In genomic region chr4:152119396-152120292, GRCm38 (mm10) we compare ENCODE assay signal across 8 mouse cellular contexts. TPM values are rescaled to one million over a fixed set of nuclear protein-coding genes. Genes with fewer than 3 reads are reported as not detected.
A peak's percentile ranks its signal among the peaks of the same experiment; 100 is the strongest.
DNase-seq lines count a peak whose midpoint lies in the region; ATAC-seq and TF ChIP-seq lines count a peak whose summit lies in the region.

No protein-coding gene starts in this region.

- TF ChIP-seq CTCF in heart, adult 2 months (IDR thresholded peaks at IDR 0.05): peak; percentile 75
- peak; percentile 32 to 57 (median 33); a peak in 5 of 6 replicates for TF ChIP-seq CTCF in MEL (IDR thresholded peaks at IDR 0.05 in 2 of 3, conservative IDR thresholded peaks at IDR 0.05 in 1 of 3; ENCODE audit: control insufficient read depth in 1 of 3, insufficient read depth in 1 of 3, low read depth in 2 of 3, low read length in 3 of 3, poor library complexity in 1 of 3, severe bottlenecking in 1 of 3)

- DNase-seq in heart, adult 2 months: peak in 1 of 2 experiments; percentile 64
- no peak for DNase-seq in heart, adult 18-20 months
- DNase-seq in MEL (ENCODE audit: low read depth, low spot score): no peak
- DNase-seq in forebrain, embryonic 10.5 days (ENCODE audit: extremely low spot score, low spot score): peak; percentile 63
- DNase-seq in intestine, embryonic 14.5 days (ENCODE audit: low spot score): peak; percentile 80
- no peak for DNase-seq in liver, embryonic 13.5 days
- peak; percentile 87 for DNase-seq in retina, embryonic 14.5 days (ENCODE audit: low spot score)
- no peak for DNase-seq in cerebellum, adult 11-12 months

- intact Hi-C loops in heart, adult 2 months (cut with DNase I): no loop called here

- H3K36me3 ChIP-seq in heart, adult 2 months (ENCODE audit: control insufficient read depth, insufficient read depth, low read length): peaks cover 2% of the 10 kb centered on the region; the same call in 1 of the 2 replicates
- H3K36me3 ChIP-seq in MEL (ENCODE audit: control insufficient read depth in 1 of 2, insufficient read depth in 2 of 2, low read length in 2 of 2): no peaks in the 10 kb centered on the region
- H3K36me3 ChIP-seq in forebrain, embryonic 10.5 days (replicated peaks): peaks cover 5% of the 10 kb centered on the region; the same call in 1 of the 2 replicates
- H3K36me3 ChIP-seq in intestine, embryonic 14.5 days (ENCODE audit: control insufficient read depth, insufficient read depth, low read length): peaks cover 3% of the 10 kb centered on the region; the same call in 1 of the 2 replicates
- 0 out of 2 replicates have a peak, but pooled peaks cover 4% of the 10 kb centered on the region for H3K36me3 ChIP-seq in liver, embryonic 13.5 days

- TF ChIP-seq EP300 in heart, adult 2 months (IDR thresholded peaks at IDR 0.05; ENCODE audit: insufficient read depth, low read depth, low read length): no peak
- no peak for TF ChIP-seq EP300 in MEL (IDR thresholded peaks at IDR 0.05; ENCODE audit: low read depth in 1 of 2, low read length in 2 of 2)

- ATAC-seq in intestine, embryonic 14.5 days (replicated peaks; ENCODE audit: low FRiP score, low TSS enrichment, low read depth): no peak
- ATAC-seq in liver, embryonic 13.5 days (ENCODE audit: low read depth): peak; percentile 24; the same call in 1 of the 2 replicates

- 31% methylated on average over 39 of the region's 39 CpGs for WGBS in heart, adult 2 months
- 3% methylated on average over 39 of the region's 39 CpGs for WGBS in forebrain, embryonic 10.5 days
- WGBS in intestine, embryonic 14.5 days: 6% methylated on average over 39 of the region's 39 CpGs
- WGBS in liver, embryonic 13.5 days (ENCODE audit: insufficient replicate concordance): 11% methylated on average over 39 of the region's 39 CpGs

- no peak for TF ChIP-seq POLR2A in heart, adult 2 months (IDR thresholded peaks at IDR 0.05; ENCODE audit: insufficient read depth, low read depth, low read length)
- no peak for TF ChIP-seq POLR2A in MEL (IDR thresholded peaks at IDR 0.05; ENCODE audit: control insufficient read depth in 1 of 2, insufficient read depth in 1 of 2, low read depth in 1 of 2, low read length in 2 of 2, poor library complexity in 1 of 2)

- peaks cover 6% of the 10 kb centered on the region for H3K27me3 ChIP-seq in heart, adult 2 months (ENCODE audit: control insufficient read depth, insufficient read depth, low read length)
- no peaks in the 10 kb centered on the region for H3K27me3 ChIP-seq in MEL (ENCODE audit: control insufficient read depth in 1 of 2, insufficient read depth in 2 of 2, low read length in 2 of 2)
- H3K27me3 ChIP-seq in forebrain, embryonic 10.5 days (ENCODE audit: poor library complexity, severe bottlenecking): peaks cover 100% of the 10 kb centered on the region
- peaks cover 90% of the 10 kb centered on the region for H3K27me3 ChIP-seq in intestine, embryonic 14.5 days (replicated peaks; ENCODE audit: control insufficient read depth, insufficient read depth, low read length)
- peaks cover 100% of the 10 kb centered on the region for H3K27me3 ChIP-seq in liver, embryonic 13.5 days

- H3K4me1 ChIP-seq in heart, adult 2 months (ENCODE audit: control insufficient read depth, insufficient read depth, low read length): peaks cover 6% of the 10 kb centered on the region
- H3K4me1 ChIP-seq in MEL (ENCODE audit: control insufficient read depth in 1 of 2, insufficient read depth in 2 of 2, low read length in 2 of 2): no peaks in the 10 kb centered on the region
- peaks cover 53% of the 10 kb centered on the region for H3K4me1 ChIP-seq in forebrain, embryonic 10.5 days
- peaks cover 36% of the 10 kb centered on the region for H3K4me1 ChIP-seq in intestine, embryonic 14.5 days (replicated peaks; ENCODE audit: control insufficient read depth, insufficient read depth, low read length)
- H3K4me1 ChIP-seq in liver, embryonic 13.5 days (replicated peaks): peaks cover 38% of the 10 kb centered on the region

- no peak overlapping the region for H3K4me3 ChIP-seq in heart, adult 2 months
- no peak overlapping the region for H3K4me3 ChIP-seq in MEL (ENCODE audit: control insufficient read depth in 1 of 2, insufficient read depth in 1 of 2, low read depth in 2 of 2, low read length in 2 of 2)
- peak overlapping the region; percentile 26 for H3K4me3 ChIP-seq in forebrain, embryonic 10.5 days
- H3K4me3 ChIP-seq in intestine, embryonic 14.5 days (ENCODE audit: low read depth, low read length): no peak overlapping the region
- H3K4me3 ChIP-seq in liver, embryonic 13.5 days (replicated peaks): no peak overlapping the region

- no peak for TF ChIP-seq RAD21 in MEL (IDR thresholded peaks at IDR 0.05; ENCODE audit: low read depth, low read length)

- H3K9me3 ChIP-seq in MEL (replicated peaks; ENCODE audit: insufficient read depth, low read length): no peaks in the 10 kb centered on the region
- H3K9me3 ChIP-seq in forebrain, embryonic 10.5 days: no peaks in the 10 kb centered on the region
- H3K9me3 ChIP-seq in intestine, embryonic 14.5 days (ENCODE audit: control insufficient read depth, low read length): no peaks in the 10 kb centered on the region
- H3K9me3 ChIP-seq in liver, embryonic 13.5 days (replicated peaks): no peaks in the 10 kb centered on the region

- H3K4me2 ChIP-seq in intestine, embryonic 14.5 days (ENCODE audit: low read length): peak overlapping the region; percentile 21; the same call in 1 of the 2 replicates
- peak overlapping the region; percentile 23; the same call in 1 of the 2 replicates for H3K4me2 ChIP-seq in liver, embryonic 13.5 days

- H3K27ac ChIP-seq in heart, adult 2 months: no peak overlapping the region; the same call in 1 of the 2 replicates
- no peak overlapping the region for H3K27ac ChIP-seq in MEL (ENCODE audit: control insufficient read depth, low read depth, low read length)
- no peak overlapping the region for H3K27ac ChIP-seq in forebrain, embryonic 10.5 days
- no peak overlapping the region for H3K27ac ChIP-seq in intestine, embryonic 14.5 days (ENCODE audit: low read depth)
- H3K27ac ChIP-seq in liver, embryonic 13.5 days: no peak overlapping the region

- no peaks in the 10 kb centered on the region for H3K79me2 ChIP-seq in heart, adult 2 months (replicated peaks; ENCODE audit: control insufficient read depth, insufficient read depth, low read length)
- no peaks in the 10 kb centered on the region for H3K79me2 ChIP-seq in MEL (ENCODE audit: control insufficient read depth, insufficient read depth, low read length, poor library complexity)

- no peak overlapping the region for H3K9ac ChIP-seq in heart, adult 2 months (ENCODE audit: low read depth, low read length)
- H3K9ac ChIP-seq in MEL (ENCODE audit: control insufficient read depth, low read depth, low read length, poor library complexity, severe bottlenecking): no peak overlapping the region
- H3K9ac ChIP-seq in intestine, embryonic 14.5 days (ENCODE audit: low read length): no peak overlapping the region
- no peak overlapping the region for H3K9ac ChIP-seq in liver, embryonic 13.5 days

RNA-seq across cellular contexts. Expression of gene Tnfrsf25, which starts 3.9 kb away (rescaled TPM):
- 1 to 10 TPM; 1.4 to 2.4 TPM for total RNA-seq in heart, adult 2 months (2021)
- polyA plus RNA-seq in heart, adult 2 months (2012; rRNA removed): 6.1 and 7.4 TPM in 2 replicates
- total RNA-seq in heart, adult 18-20 months (2021): 1 to 10 TPM; 1.4 to 1.6 TPM
- 0.49 and 1.1 TPM in 2 replicates for total RNA-seq in MEL (2012; rRNA removed)
- polyA plus RNA-seq in MEL (2012; ENCODE audit: insufficient read depth in 1 of 2, insufficient read length in 2 of 2, low read depth in 1 of 2, low replicate concordance in 2 of 2, missing spikeins in 1 of 2): under 1 TPM in 1 of 2 experiments, not detected in 1; 0.97 TPM
- polyA plus RNA-seq in forebrain, embryonic 10.5 days (2016; fragmentation: Nextera tagmentation; extraction: Ambion mirVana): 0.72 and 0.96 TPM in 2 replicates
- 0.97 and 0.98 TPM in 2 replicates for polyA plus RNA-seq in intestine, embryonic 14.5 days (2014; fragmentation: Nextera tagmentation; extraction: Ambion mirVana)
- 0.37 and 0.48 TPM in 2 replicates for polyA plus RNA-seq in liver, embryonic 13.5 days (2015; fragmentation: Nextera tagmentation; extraction: Ambion mirVana)

RNA-seq across cellular contexts. Expression of gene Espn, which starts 32.5 kb away (rescaled TPM):
- 1 to 10 TPM; 2.4 to 2.5 TPM for total RNA-seq in heart, adult 2 months (2021)
- polyA plus RNA-seq in heart, adult 2 months (2012; rRNA removed): 2.7 and 3.2 TPM in 2 replicates
- 1 to 10 TPM; 2.5 to 2.7 TPM for total RNA-seq in heart, adult 18-20 months (2021)
- total RNA-seq in MEL (2012; rRNA removed): 4.5 and 5.0 TPM in 2 replicates
- polyA plus RNA-seq in MEL (2012; ENCODE audit: insufficient read depth in 1 of 2, insufficient read length in 2 of 2, low read depth in 1 of 2, low replicate concordance in 2 of 2, missing spikeins in 1 of 2): 10 to 100 TPM in 1 of 2 experiments, not detected in 1; 19.6 TPM
- 5.6 and 5.9 TPM in 2 replicates for polyA plus RNA-seq in forebrain, embryonic 10.5 days (2016; fragmentation: Nextera tagmentation; extraction: Ambion mirVana)
- polyA plus RNA-seq in intestine, embryonic 14.5 days (2014; fragmentation: Nextera tagmentation; extraction: Ambion mirVana): 22.8 and 24.2 TPM in 2 replicates
- polyA plus RNA-seq in liver, embryonic 13.5 days (2015; fragmentation: Nextera tagmentation; extraction: Ambion mirVana): 1.8 and 2.1 TPM in 2 replicates

RNA-seq across cellular contexts. Expression of gene Hes2, which starts 39.0 kb away (rescaled TPM):
- not detected for total RNA-seq in heart, adult 2 months (2021)
- polyA plus RNA-seq in heart, adult 2 months (2012; rRNA removed): not detected in 2 replicates
- not detected for total RNA-seq in heart, adult 18-20 months (2021)
- 0.20 TPM in 1 of 2 replicates, not detected in the other for total RNA-seq in MEL (2012; rRNA removed)
- polyA plus RNA-seq in MEL (2012; ENCODE audit: insufficient read depth in 1 of 2, insufficient read length in 2 of 2, low read depth in 1 of 2, low replicate concordance in 2 of 2, missing spikeins in 1 of 2): under 1 TPM in 1 of 2 experiments, not detected in 1; 0.28 TPM
- not detected in 2 replicates for polyA plus RNA-seq in forebrain, embryonic 10.5 days (2016; fragmentation: Nextera tagmentation; extraction: Ambion mirVana)
- not detected in 2 replicates for polyA plus RNA-seq in intestine, embryonic 14.5 days (2014; fragmentation: Nextera tagmentation; extraction: Ambion mirVana)
- polyA plus RNA-seq in liver, embryonic 13.5 days (2015; fragmentation: Nextera tagmentation; extraction: Ambion mirVana): 0.06 TPM in 1 of 2 replicates, not detected in the other

RNA-seq across cellular contexts. Expression of gene Plekhg5, which starts 47.3 kb away (rescaled TPM):
- total RNA-seq in heart, adult 2 months (2021): 10 to 100 TPM; 11.5 to 16.7 TPM
- 20.3 and 20.5 TPM in 2 replicates for polyA plus RNA-seq in heart, adult 2 months (2012; rRNA removed)
- 10 to 100 TPM; 10.9 to 15.9 TPM for total RNA-seq in heart, adult 18-20 months (2021)
- total RNA-seq in MEL (2012; rRNA removed): 9.6 and 10.8 TPM in 2 replicates
- polyA plus RNA-seq in MEL (2012; ENCODE audit: insufficient read depth in 1 of 2, insufficient read length in 2 of 2, low read depth in 1 of 2, low replicate concordance in 2 of 2, missing spikeins in 1 of 2): 10 to 100 TPM in 1 of 2 experiments, not detected in 1; 19.6 TPM
- polyA plus RNA-seq in forebrain, embryonic 10.5 days (2016; fragmentation: Nextera tagmentation; extraction: Ambion mirVana): 9.6 and 9.8 TPM in 2 replicates
- 9.0 and 9.2 TPM in 2 replicates for polyA plus RNA-seq in intestine, embryonic 14.5 days (2014; fragmentation: Nextera tagmentation; extraction: Ambion mirVana)
- 4.9 and 5.1 TPM in 2 replicates for polyA plus RNA-seq in liver, embryonic 13.5 days (2015; fragmentation: Nextera tagmentation; extraction: Ambion mirVana)

RNA-seq across cellular contexts. Expression of gene Acot7, which starts 58.3 kb away (rescaled TPM):
- total RNA-seq in heart, adult 2 months (2021): 10 to 100 TPM; 58.1 to 64.8 TPM
- 51.7 and 65.0 TPM in 2 replicates for polyA plus RNA-seq in heart, adult 2 months (2012; rRNA removed)
- total RNA-seq in heart, adult 18-20 months (2021): 10 to 100 TPM; 61.9 to 66.2 TPM
- 81.8 and 92.7 TPM in 2 replicates for total RNA-seq in MEL (2012; rRNA removed)
- polyA plus RNA-seq in MEL (2012; ENCODE audit: insufficient read depth in 1 of 2, insufficient read length in 2 of 2, low read depth in 1 of 2, low replicate concordance in 2 of 2, missing spikeins in 1 of 2): 100 to 1,000 TPM in 1 of 2 experiments, not detected in 1; 127 TPM
- polyA plus RNA-seq in forebrain, embryonic 10.5 days (2016; fragmentation: Nextera tagmentation; extraction: Ambion mirVana): 61.0 and 64.4 TPM in 2 replicates
- polyA plus RNA-seq in intestine, embryonic 14.5 days (2014; fragmentation: Nextera tagmentation; extraction: Ambion mirVana): 61.5 and 69.7 TPM in 2 replicates
- polyA plus RNA-seq in liver, embryonic 13.5 days (2015; fragmentation: Nextera tagmentation; extraction: Ambion mirVana): 24.8 and 25.2 TPM in 2 replicates

Comparison
In these comparisons a context has a peak if more than half of its experiments do, and no peak if none do; other contexts are left out.
1. DNase-seq: peak in forebrain, embryonic 10.5 days (single experiment), intestine, embryonic 14.5 days (single experiment) and retina, embryonic 14.5 days (single experiment); none in heart, adult 18-20 months (0 of 2), MEL (single experiment), liver, embryonic 13.5 days (single experiment) and cerebellum, adult 11-12 months (single experiment).